9 mouse cellular contexts compared by ENCODE assay signal in the genomic region with DNA sequence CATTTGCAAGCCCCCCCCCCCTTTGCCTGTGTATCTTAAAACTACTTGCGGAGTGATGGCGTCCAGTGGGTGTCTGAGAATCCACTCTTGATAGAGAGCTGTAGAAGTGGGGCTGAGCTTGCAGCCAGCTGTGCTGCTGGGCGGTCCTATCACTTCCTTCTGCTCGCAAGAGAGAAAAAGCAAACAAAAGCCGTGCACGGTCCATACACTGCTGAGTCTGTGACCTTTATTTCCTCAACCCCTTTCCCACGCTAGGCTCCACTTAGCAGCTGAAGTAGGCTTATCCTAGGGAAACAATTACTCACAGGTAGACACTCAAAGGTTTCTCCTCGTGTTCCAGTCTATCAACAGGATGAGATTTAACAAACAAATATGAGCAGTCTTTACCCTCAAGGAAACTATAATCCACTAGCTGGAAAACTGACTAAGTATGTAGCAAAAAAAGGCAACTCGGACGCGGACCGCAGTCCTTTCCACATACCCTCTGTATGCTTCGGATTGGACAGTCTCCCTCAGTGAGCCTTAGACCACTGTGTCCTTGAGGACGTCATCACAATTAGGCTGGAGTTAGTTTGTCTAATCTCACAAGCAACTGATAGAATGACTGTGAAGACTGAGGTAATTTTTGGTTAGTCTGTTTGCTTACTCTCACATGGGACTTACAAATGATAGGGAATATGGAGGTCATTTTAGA.
DNase-seq lines count a peak whose midpoint lies in the region; ATAC-seq and TF ChIP-seq lines count a peak whose summit lies in the region.
"Had no signal": no experiment of that assay in that cellular context is flagged by ENCODE, and none has a peak within 500 bp of the region (broad histone marks: within the 10 kb centered on the region; RNA-seq: fewer than 3 reads in every experiment).

No protein-coding gene starts in this region.

- no peak overlapping the region for H3K4me3 ChIP-seq in embryonic facial prominence, embryonic 14.5 days (ENCODE audit: low read depth, low read length)
- H3K4me3 ChIP-seq in hindbrain, embryonic 10.5 days = no peak overlapping the region
- no peak overlapping the region for H3K4me3 ChIP-seq in liver, adult 2 months (ENCODE audit: insufficient read depth, low read depth, low read length)
- H3K4me3 ChIP-seq in midbrain, embryonic 14.5 days (replicated peaks; ENCODE audit: low read depth, low read length) = no peak overlapping the region
- H3K4me3 ChIP-seq in cerebellum, adult 2 months (replicated peaks; ENCODE audit: insufficient read depth, low read depth, low read length) = no peak overlapping the region
- H3K4me3 ChIP-seq: myocyte had no signal

- no peaks in the 10 kb centered on the region for H3K36me3 ChIP-seq in embryonic facial prominence, embryonic 14.5 days (ENCODE audit: control insufficient read depth, insufficient read depth, low read length)
- H3K36me3 ChIP-seq in hindbrain, embryonic 10.5 days = peaks cover 34% of the 10 kb centered on the region
- H3K36me3 ChIP-seq in liver, adult 2 months (ENCODE audit: control insufficient read depth, insufficient read depth, low read length) = no peaks in the 10 kb centered on the region
- H3K36me3 ChIP-seq in midbrain, embryonic 14.5 days (ENCODE audit: control insufficient read depth, insufficient read depth, low read length) = no peaks in the 10 kb centered on the region

- WGBS in embryonic facial prominence, embryonic 14.5 days = 49% methylated on average over 14 of the region's 14 CpGs
- 58% methylated on average over 14 of the region's 14 CpGs for WGBS in hindbrain, embryonic 10.5 days
- WGBS in liver, adult 2 months = 42% methylated on average over 14 of the region's 14 CpGs
- WGBS in midbrain, embryonic 14.5 days = 60% methylated on average over 14 of the region's 14 CpGs
- 66% methylated on average over 14 of the region's 14 CpGs for WGBS in cerebellum, adult 2 months

- H3K4me1 ChIP-seq in embryonic facial prominence, embryonic 14.5 days (ENCODE audit: control insufficient read depth, insufficient read depth, low read length) = no peaks in the 10 kb centered on the region
- no peaks in the 10 kb centered on the region for H3K4me1 ChIP-seq in hindbrain, embryonic 10.5 days (replicated peaks)
- H3K4me1 ChIP-seq in liver, adult 2 months (ENCODE audit: control insufficient read depth, insufficient read depth, low read length) = peaks cover 1% of the 10 kb centered on the region; the same call in 1 of the 2 replicates
- H3K4me1 ChIP-seq in midbrain, embryonic 14.5 days (ENCODE audit: control insufficient read depth, insufficient read depth, low read length) = no peaks in the 10 kb centered on the region
- no peaks in the 10 kb centered on the region for H3K4me1 ChIP-seq in cerebellum, adult 2 months (ENCODE audit: control insufficient read depth, insufficient read depth, low read length)

- no peak for TF ChIP-seq POLR2A in liver, adult 2 months (IDR thresholded peaks at IDR 0.05; ENCODE audit: extremely low read depth, insufficient read depth, low read length)
- no peak for TF ChIP-seq POLR2A in cerebellum, adult 2 months (IDR thresholded peaks at IDR 0.05; ENCODE audit: borderline replicate concordance, insufficient read depth, low read length)

- no peaks in the 10 kb centered on the region for H3K27me3 ChIP-seq in embryonic facial prominence, embryonic 14.5 days (replicated peaks; ENCODE audit: control insufficient read depth, insufficient read depth, low read length)
- H3K27me3 ChIP-seq in hindbrain, embryonic 10.5 days (ENCODE audit: insufficient read depth, poor library complexity, severe bottlenecking) = no peaks in the 10 kb centered on the region
- H3K27me3 ChIP-seq in liver, adult 2 months (ENCODE audit: control insufficient read depth, insufficient read depth, low read length) = no peaks in the 10 kb centered on the region
- no peaks in the 10 kb centered on the region for H3K27me3 ChIP-seq in midbrain, embryonic 14.5 days (ENCODE audit: control insufficient read depth, insufficient read depth, low read length)
- no peaks in the 10 kb centered on the region for H3K27me3 ChIP-seq in cerebellum, adult 2 months (ENCODE audit: control insufficient read depth, insufficient read depth, low read length)

- TF ChIP-seq CTCF in liver, adult 2 months (IDR thresholded peaks at IDR 0.05; ENCODE audit: low read depth, low read length) = no peak
- no peak for TF ChIP-seq CTCF in cerebellum, adult 2 months (IDR thresholded peaks at IDR 0.05; ENCODE audit: borderline replicate concordance, insufficient read depth, low read depth, low read length)

- no peaks in the 10 kb centered on the region for H3K9me3 ChIP-seq in embryonic facial prominence, embryonic 14.5 days (ENCODE audit: control insufficient read depth, low read length)
- H3K9me3 ChIP-seq in hindbrain, embryonic 10.5 days = no peaks in the 10 kb centered on the region
- no peaks in the 10 kb centered on the region for H3K9me3 ChIP-seq in midbrain, embryonic 14.5 days (ENCODE audit: control insufficient read depth, low read length)

- peak; percentile 72 for ATAC-seq in embryonic facial prominence, embryonic 14.5 days (ENCODE audit: low read depth)
- peak; percentile 14; the same call in 1 of the 2 replicates for ATAC-seq in midbrain, embryonic 14.5 days (ENCODE audit: low FRiP score, low TSS enrichment)

- H3K79me2 ChIP-seq in liver, adult 2 months (ENCODE audit: control insufficient read depth, insufficient read depth, low read length) = no peaks in the 10 kb centered on the region

- peak overlapping the region; percentile 28; the same call in 1 of the 2 replicates for H3K4me2 ChIP-seq in embryonic facial prominence, embryonic 14.5 days (ENCODE audit: low read depth, low read length)
- no peak overlapping the region for H3K4me2 ChIP-seq in midbrain, embryonic 14.5 days (ENCODE audit: low read length)

- H3K27ac ChIP-seq in embryonic facial prominence, embryonic 14.5 days (replicated peaks; ENCODE audit: low read depth, low read length) = no peak overlapping the region; the same call in 1 of the 2 replicates
- peak overlapping the region; percentile 16; the same call in 1 of the 2 replicates for H3K27ac ChIP-seq in hindbrain, embryonic 10.5 days
- peak overlapping the region; percentile 3 for H3K27ac ChIP-seq in liver, adult 2 months (replicated peaks; ENCODE audit: insufficient read depth, low read depth, low read length)
- no peak overlapping the region for H3K27ac ChIP-seq in midbrain, embryonic 14.5 days (replicated peaks; ENCODE audit: low read depth, low read length)
- no peak overlapping the region for H3K27ac ChIP-seq in cerebellum, adult 2 months (ENCODE audit: insufficient read depth, low read length)

- DNase-seq in ZHBTc4 (ENCODE audit: low read depth, low spot score) = peak; percentile 20
- peak; percentile 53 for DNase-seq in embryonic facial prominence, embryonic 14.5 days (ENCODE audit: low spot score)
- peak; percentile 7 for DNase-seq in hindbrain, embryonic 10.5 days (ENCODE audit: low spot score)
- peak; percentile 45 for DNase-seq in liver, adult 2 months (ENCODE audit: extremely low read depth, low read depth, low spot score)
- peak; percentile 39 for DNase-seq in midbrain, embryonic 14.5 days
- DNase-seq in cerebellum, adult 11 months = no peak
- DNase-seq in cerebellum, adult 9-10 months = no peak
- DNase-seq in cerebellum, adult 2 months = no peak

- no peak overlapping the region for H3K9ac ChIP-seq in embryonic facial prominence, embryonic 14.5 days (ENCODE audit: low read depth, low read length)
- H3K9ac ChIP-seq in liver, adult 2 months (ENCODE audit: low read depth, low read length) = no peak overlapping the region
- H3K9ac ChIP-seq in midbrain, embryonic 14.5 days (replicated peaks; ENCODE audit: low read length) = no peak overlapping the region

Comparison
In these comparisons a context has a peak if more than half of its experiments do, and no peak if none do; other contexts are left out.
1. DNase-seq: peak in ZHBTc4 (single experiment), embryonic facial prominence, embryonic 14.5 days (single experiment), hindbrain, embryonic 10.5 days (single experiment), liver, adult 2 months (single experiment) and midbrain, embryonic 14.5 days (single experiment); none in cerebellum, adult 11 months (single experiment), cerebellum, adult 9-10 months (single experiment) and cerebellum, adult 2 months (0 of 2).
2. H3K27ac ChIP-seq: peak in hindbrain, embryonic 10.5 days (single experiment) and liver, adult 2 months (single experiment); none in embryonic facial prominence, embryonic 14.5 days (single experiment), midbrain, embryonic 14.5 days (single experiment) and cerebellum, adult 2 months (single experiment).